Mouse (Mus musculus) urinary bladder, postnatal 10 days (tissue): Measurements from ENCODE around the gene Prpf18.

ENCODE experiments used
- DNase-seq: peaks from one replicate; pipeline ENCODE4 v3.0.0; 2022; ENCODE audit warnings: low spot score

The Prpf18 gene

DNA sequence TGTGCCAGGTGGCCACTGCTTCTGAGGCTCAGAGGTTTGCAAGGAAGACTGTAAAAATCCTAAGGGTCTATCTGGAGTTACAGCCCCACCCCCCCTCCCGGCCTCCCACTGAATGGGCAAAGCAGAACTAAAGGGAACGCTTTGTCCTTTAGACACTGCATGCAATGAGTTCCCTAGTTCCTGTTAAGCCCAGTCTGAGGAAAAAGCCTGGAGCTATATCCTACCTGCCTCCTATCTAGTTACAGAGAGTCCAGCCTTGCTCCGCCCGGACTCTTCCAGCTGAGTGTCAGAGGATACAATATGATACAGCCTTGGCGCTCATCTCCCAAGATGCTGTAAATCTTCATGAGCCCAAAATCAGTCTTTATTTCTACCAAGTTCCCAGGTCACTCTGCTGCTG lies 77.7 kb downstream of the Prpf18 start:
- DNase-seq: no peak

DNA sequence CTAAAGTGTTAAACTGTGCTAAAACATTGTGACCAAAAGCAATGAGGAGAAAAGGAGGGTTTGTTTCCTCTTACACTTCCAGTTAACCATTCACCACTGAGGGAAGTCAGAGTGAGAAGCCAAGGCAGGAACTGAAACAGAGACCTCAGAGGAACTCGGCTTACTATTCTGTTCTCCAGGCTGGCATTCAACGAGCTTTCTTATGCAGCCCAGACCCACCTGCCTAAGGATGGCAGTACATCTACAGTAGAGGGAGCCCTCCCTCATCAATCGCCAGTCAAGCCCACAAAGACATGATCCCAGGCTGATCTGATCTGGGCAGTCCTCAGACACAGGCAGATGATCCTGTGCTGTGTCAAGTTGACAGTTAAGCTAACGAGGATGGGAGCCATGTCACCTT lies 78.5 kb downstream of the Prpf18 start:
- no peak for DNase-seq

DNA sequence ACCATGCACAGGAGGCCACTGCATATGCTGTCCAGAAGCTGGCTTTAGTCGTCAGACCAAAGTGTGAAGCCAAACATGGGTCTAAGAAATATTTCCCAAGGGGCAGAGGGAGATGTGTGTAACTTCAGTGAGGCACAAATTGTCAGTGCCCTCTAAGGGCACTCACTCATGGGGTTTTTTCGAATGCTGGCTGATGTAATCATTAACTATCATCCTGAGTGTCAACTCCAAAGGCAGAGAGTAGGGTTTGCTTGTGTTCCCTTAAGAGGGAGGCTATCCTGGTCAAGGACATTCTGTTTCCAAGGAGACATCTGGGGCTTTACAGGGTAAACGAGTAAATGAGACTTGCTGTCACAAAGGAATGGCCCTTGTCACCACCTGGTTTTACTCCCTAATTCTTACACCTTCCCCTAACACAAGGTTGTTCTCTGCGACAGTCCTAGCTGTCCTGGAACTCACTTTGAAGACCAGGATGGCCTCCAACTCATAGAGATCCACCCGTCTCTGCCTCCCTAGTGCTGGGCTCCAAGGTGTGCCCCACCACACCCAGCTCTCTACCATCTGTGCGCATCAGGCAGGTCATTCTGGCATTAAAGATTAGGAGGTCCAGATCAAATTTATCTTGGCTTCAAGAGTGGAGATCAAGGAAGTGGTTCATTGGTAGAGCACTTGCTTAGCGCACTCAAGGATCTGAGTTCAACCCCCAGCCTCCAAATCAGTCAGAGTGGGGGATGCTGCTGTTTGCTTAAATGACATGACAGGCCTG lies 79.2 kb downstream of the Prpf18 start:
- DNase-seq: no peak
